Mouse (Mus musculus): ENCODE results near the gene Tead2.

- TF ChIP-seq TAL1 (IDR thresholded peaks at IDR 0.05; ENCODE audit: low read length), result no peak
- no peak for TF ChIP-seq GATA1 (IDR thresholded peaks at IDR 0.05; ENCODE audit: low read length)
Observed at GRCm38 (mm10) chr7:45213708-45214107, 1.8 kb upstream of the Tead2 start.
